8 mouse cellular contexts compared by ENCODE assay signal in genomic region chr4:137497367-137497766, GRCm38 (mm10). TPM values are rescaled to one million over a fixed set of nuclear protein-coding genes. Genes with fewer than 3 reads are reported as not detected.
A peak's percentile ranks its signal among the peaks of the same experiment; 100 is the strongest.
DNase-seq lines count a peak whose midpoint lies in the region; ATAC-seq and TF ChIP-seq lines count a peak whose summit lies in the region.
"Had no signal": no experiment of that assay in that cellular context is flagged by ENCODE, and none has a peak within 500 bp of the region (broad histone marks: within the 10 kb centered on the region; RNA-seq: fewer than 3 reads in every experiment).

No protein-coding gene starts in this region.

- H3K9me3 ChIP-seq in hindbrain, embryonic 11.5 days (ENCODE audit: control insufficient read depth, low read length), result no peaks in the 10 kb centered on the region
- no peaks in the 10 kb centered on the region for H3K9me3 ChIP-seq in limb, embryonic 13.5 days

- peak overlapping the region; percentile 45; the same call in 1 of the 2 replicates for H3K27ac ChIP-seq in cortical plate, adult 2 months (ENCODE audit: insufficient read depth, low read length)
- peak overlapping the region; percentile 17; the same call in 1 of the 2 replicates for H3K27ac ChIP-seq in hindbrain, embryonic 11.5 days (ENCODE audit: low read depth, low read length)
- peak overlapping the region; percentile 87 for H3K27ac ChIP-seq in limb, embryonic 13.5 days

- no peak for TF ChIP-seq CTCF in cortical plate, adult 2 months (IDR thresholded peaks at IDR 0.05; ENCODE audit: extremely low read depth, insufficient read depth, low read length)

- H3K27me3 ChIP-seq in hindbrain, embryonic 11.5 days (ENCODE audit: control insufficient read depth, insufficient read depth, low read length), result no peaks in the 10 kb centered on the region
- no peaks in the 10 kb centered on the region for H3K27me3 ChIP-seq in limb, embryonic 13.5 days

- no peaks in the 10 kb centered on the region for H3K36me3 ChIP-seq in hindbrain, embryonic 11.5 days (ENCODE audit: control insufficient read depth, insufficient read depth, low read length)
- peaks cover 21% of the 10 kb centered on the region for H3K36me3 ChIP-seq in limb, embryonic 13.5 days

- no peak for ATAC-seq in hindbrain, embryonic 11.5 days (ENCODE audit: low FRiP score)
- ATAC-seq in limb, embryonic 13.5 days (ENCODE audit: low FRiP score, low read depth), result no peak

- no peak overlapping the region for H3K4me3 ChIP-seq in cortical plate, adult 2 months (ENCODE audit: insufficient read depth, low read length)
- no peak overlapping the region for H3K4me3 ChIP-seq in hindbrain, embryonic 11.5 days (ENCODE audit: low read depth, low read length)
- H3K4me3 ChIP-seq in limb, embryonic 13.5 days, result no peak overlapping the region

- no peak for TF ChIP-seq POLR2A in cortical plate, adult 2 months (IDR thresholded peaks at IDR 0.05; ENCODE audit: extremely low read depth, insufficient read depth, low read length)

- no peak overlapping the region for H3K9ac ChIP-seq in hindbrain, embryonic 11.5 days (ENCODE audit: low read depth, low read length)
- H3K9ac ChIP-seq in limb, embryonic 13.5 days, result 0 out of 2 replicates have a peak overlapping the region, but pooled peaks have one; percentile 43

- WGBS in hindbrain, embryonic 11.5 days, result 84% methylated on average over 5 of the region's 5 CpGs
- 53% methylated on average over 5 of the region's 5 CpGs for WGBS in limb, embryonic 13.5 days

- H3K4me2 ChIP-seq in hindbrain, embryonic 11.5 days (replicated peaks; ENCODE audit: low read depth, low read length), result no peak overlapping the region
- H3K4me2 ChIP-seq in limb, embryonic 13.5 days (replicated peaks), result no peak overlapping the region

- H3K4me1 ChIP-seq in cortical plate, adult 2 months (ENCODE audit: control insufficient read depth, insufficient read depth, low read length), result no peaks in the 10 kb centered on the region
- peaks cover 9% of the 10 kb centered on the region for H3K4me1 ChIP-seq in hindbrain, embryonic 11.5 days (replicated peaks; ENCODE audit: control insufficient read depth, insufficient read depth, low read length)
- peaks cover 70% of the 10 kb centered on the region for H3K4me1 ChIP-seq in limb, embryonic 13.5 days

- DNase-seq in R1 (ENCODE audit: low read depth, low spot score), result peak; percentile 76
- no peak for DNase-seq in hindbrain, embryonic 11.5 days (ENCODE audit: low spot score)
- DNase-seq in thymus, adult 18-20 months, result no peak
- DNase-seq in left cerebral cortex, adult 8-10 months (ENCODE audit: low spot score in 2 of 2), result no peak
- no peak for DNase-seq in c-Kit-positive CD71-positive TER-119-positive erythroid progenitor cells, embryonic 14.5 days (ENCODE audit: low spot score)

RNA-seq across cellular contexts. Expression of gene Hspg2, which starts 28.8 kb away (rescaled TPM):
- polyA plus RNA-seq in cortical plate, adult 2 months (2012; rRNA removed), result 1.9 and 2.6 TPM in 2 replicates
- polyA plus RNA-seq in hindbrain, embryonic 11.5 days (2014; fragmentation: Nextera tagmentation; extraction: Ambion mirVana), result 14.7 and 18.1 TPM in 2 replicates
- 29.4 and 29.6 TPM in 2 replicates for polyA plus RNA-seq in limb, embryonic 13.5 days (2015; fragmentation: Nextera tagmentation; extraction: Ambion mirVana)
- 1 to 10 TPM; 4.1 to 6.4 (median 6.0) TPM for total RNA-seq in left cerebral cortex, adult 8-10 months (2022)

RNA-seq across cellular contexts. Expression of gene 1700013G24Rik, which starts 44.3 kb away (rescaled TPM):
- not detected in 2 replicates for polyA plus RNA-seq in cortical plate, adult 2 months (2012; rRNA removed)
- polyA plus RNA-seq in hindbrain, embryonic 11.5 days (2014; fragmentation: Nextera tagmentation; extraction: Ambion mirVana), result not detected in 2 replicates
- polyA plus RNA-seq in limb, embryonic 13.5 days (2015; fragmentation: Nextera tagmentation; extraction: Ambion mirVana), result 0.18 TPM in 1 of 2 replicates, not detected in the other
- not detected for total RNA-seq in left cerebral cortex, adult 8-10 months (2022)
- total RNA-seq: common myeloid progenitor, adult 5-6 weeks had no signal

Comparison
In these comparisons a context has a peak if more than half of its experiments do, and no peak if none do; other contexts are left out.
1. H3K27ac ChIP-seq: peak in every context shown above with its lines; median percentile 87 in limb, embryonic 13.5 days; 45 in cortical plate, adult 2 months; 17 in hindbrain, embryonic 11.5 days.